Mouse (Mus musculus) c-Kit-negative CD71-positive TER-119-positive erythroid progenitor cells, embryonic 14.5 days (primary cell): Measurements from ENCODE around the gene Fam166b.

Source experiments
- DNase-seq: peaks from one replicate; pipeline ENCODE4 v3.0.0-alpha.2; 2013; ENCODE audit warnings: low read depth, low spot score

Fam166b gene

GRCm38 (mm10) chr4:43380951-43381350, 48.0 kb downstream of the Fam166b start:
- DNase-seq: no peak

DNA sequence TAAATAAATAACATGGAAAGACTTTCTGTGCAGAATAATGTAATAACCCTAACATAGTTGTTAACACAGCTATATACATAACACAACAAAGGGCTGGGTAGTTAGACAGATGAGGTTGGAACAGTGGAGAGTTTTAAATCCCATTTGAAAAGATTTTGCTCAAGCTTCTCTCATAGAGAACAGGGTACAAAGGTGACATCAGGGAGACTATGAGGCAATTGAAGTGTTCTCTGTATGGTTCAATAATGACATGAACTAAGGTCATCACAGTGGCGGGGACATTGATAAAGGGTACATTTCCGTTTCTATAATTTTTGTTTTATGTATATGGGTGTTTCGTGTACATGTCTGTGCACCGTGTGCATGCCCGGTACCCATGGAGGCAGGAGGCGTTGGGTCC, 49.3 kb downstream of the Fam166b start:
- DNase-seq: no peak
